Mouse (Mus musculus) embryonic fibroblast, embryonic 13.5 days (primary cell): ENCODE data around the gene Vrtn.

ENCODE experiments used
- CTCF ChIP-seq: IDR thresholded peaks from 2 replicates; pipeline ENCODE4 v1.5.1; 2011; ENCODE audit warnings: mild to moderate bottlenecking, control low read depth, low read length, moderate library complexity, borderline replicate concordance; ENCODE audit not compliant: insufficient read depth
- POLR2A ChIP-seq: IDR thresholded peaks from 2 replicates; pipeline ENCODE4 v1.6.1; 2011; ENCODE audit warnings: low read depth, mild to moderate bottlenecking, control low read depth, low read length, moderate library complexity

- TF ChIP-seq CTCF (no peak), POLR2A (no peak)
Measured at GRCm38 (mm10) chr12:84614001-84614400, 26.8 kb upstream of the Vrtn start.
